Mouse (Mus musculus): ENCODE measurements around the gene Alg12.

DNA sequence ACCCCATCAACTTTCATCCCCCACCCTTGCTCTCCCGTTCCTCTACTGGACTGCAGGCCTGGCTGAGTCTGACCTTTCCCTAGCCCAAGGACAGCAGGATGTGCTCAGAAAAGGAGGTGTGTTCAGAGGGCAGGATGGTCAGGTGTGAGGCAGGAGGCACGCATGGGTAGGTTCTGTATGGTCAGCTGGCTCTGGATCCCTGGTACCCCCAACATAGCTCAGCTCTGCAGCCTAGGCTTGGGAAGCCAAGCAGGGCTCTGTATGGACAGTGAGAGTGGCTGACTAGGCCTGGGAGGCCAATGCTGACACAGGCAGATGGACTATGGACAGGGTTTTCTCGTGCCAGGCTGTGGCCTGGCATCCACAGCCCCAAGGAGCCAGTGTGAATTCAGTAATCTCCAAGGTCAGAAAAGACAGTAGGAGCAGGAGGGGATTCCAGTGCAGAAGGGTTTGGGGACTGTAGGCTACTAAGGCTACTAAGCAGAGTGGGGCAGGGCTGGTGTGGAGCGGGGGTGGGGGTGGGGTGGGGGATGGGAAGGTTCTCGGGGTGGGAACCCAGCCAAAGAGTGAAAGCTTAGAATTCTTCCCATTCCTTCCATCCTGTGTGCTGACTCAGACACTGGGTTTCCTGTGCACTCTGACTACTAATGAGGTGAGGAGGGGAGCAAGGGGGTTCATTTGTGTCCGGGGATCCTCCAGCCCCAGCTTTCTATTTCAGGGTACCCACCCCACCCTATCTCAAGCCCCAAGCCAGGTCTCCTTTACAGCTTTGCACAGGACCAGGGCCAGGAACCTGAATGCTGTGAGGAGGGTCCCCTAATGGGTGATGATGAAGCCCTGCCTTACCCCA lies 35.2 kb upstream of the Alg12 start:
- no peak for TF ChIP-seq POLR2A (IDR thresholded peaks at IDR 0.05; ENCODE audit: low read depth, low read length)
- no peak for TF ChIP-seq CTCF (conservative IDR thresholded peaks at IDR 0.05; ENCODE audit: insufficient read depth, insufficient read length, low read depth, low read length)

Data from kidney, adult 2 months (tissue).